Mouse (Mus musculus) neural tube, embryonic 15.5 days (tissue): ENCODE data around the gene B3gat3. TPM values are rescaled to one million over a fixed set of nuclear protein-coding genes. Genes with fewer than 3 reads are reported as not detected.

Experiments used
- ATAC-seq: fragments of 200-750 bp; cut with Nextera tagmentation; 2 replicates; pipeline ENCODE4 v1.8.0; 2017; ENCODE audit warnings: mild to moderate bottlenecking, moderate TSS enrichment, moderate library complexity; ENCODE audit not compliant: low FRiP score
- H3K27ac ChIP-seq: fragments of 300-500 bp; sonication (generic); replicated peaks from 2 replicates; pipeline ENCODE4 v1.5.1; 2015; ENCODE audit warnings: mild to moderate bottlenecking, inconsistent platforms
- H3K27me3 ChIP-seq: fragments of 300-500 bp; sonication (generic); replicated peaks from 2 replicates; pipeline ENCODE4 v1.6.1; 2015; ENCODE audit warnings: inconsistent platforms
- H3K36me3 ChIP-seq: fragments of 300-500 bp; sonication (generic); 2 replicates; pipeline ENCODE4 v1.6.1; 2015; ENCODE audit warnings: inconsistent platforms
- H3K4me1 ChIP-seq: fragments of 300-500 bp; sonication (generic); 2 replicates; pipeline ENCODE4 v1.6.1; 2015; ENCODE audit warnings: inconsistent platforms
- H3K4me2 ChIP-seq: fragments of 300-500 bp; sonication (generic); 2 replicates; pipeline ENCODE4 v1.6.1; 2015; ENCODE audit warnings: inconsistent platforms, mild to moderate bottlenecking, moderate library complexity
- H3K4me3 ChIP-seq: fragments of 300-500 bp; sonication (generic); replicated peaks from 2 replicates; pipeline ENCODE4 v1.5.1; 2015; ENCODE audit warnings: mild to moderate bottlenecking, inconsistent platforms
- H3K9ac ChIP-seq: fragments of 300-500 bp; sonication (generic); replicated peaks from 2 replicates; pipeline ENCODE4 v1.6.1; 2015; ENCODE audit warnings: mild to moderate bottlenecking, inconsistent platforms
- H3K9me3 ChIP-seq: fragments of 300-500 bp; sonication (generic); replicated peaks from 2 replicates; pipeline ENCODE4 v1.6.1; 2016; ENCODE audit warnings: inconsistent platforms
- WGBS: fragments of 180-500 bp; shearing (Covaris S2); methylation state at CpG from one replicate; pipeline ENCODE4 v1.1.7; 2015; ENCODE audit warnings: mixed read lengths; 5-methylcytosine and 5-hydroxymethylcytosine counted together
- polyA plus RNA-seq: library from polyadenylated mRNA; unstranded; fragments of >200 nt; fragmentation: Nextera tagmentation; extraction: Ambion mirVana; gene quantifications from 2 replicates; pipeline ENCODE4 v1.2.1, GENCODE M21; 2015

B3gat3 gene
- polyA plus RNA-seq, 1 experiment from 2014 or later = 89.1 TPM

- no peak for ATAC-seq
- H3K4me2 ChIP-seq = no peak overlapping the region
- 96% methylated on average over 7 of the region's 7 CpGs for WGBS
- H3K27me3 ChIP-seq = no peaks in the 10 kb centered on the region
- peaks cover 34% of the 10 kb centered on the region for H3K4me1 ChIP-seq
- no peak overlapping the region for H3K4me3 ChIP-seq
- no peak overlapping the region for H3K9ac ChIP-seq
- H3K27ac ChIP-seq = no peak overlapping the region
- no peaks in the 10 kb centered on the region for H3K9me3 ChIP-seq
- H3K36me3 ChIP-seq = peaks cover 72% of the 10 kb centered on the region
These were observed 26.8 kb downstream of the B3gat3 start for GRCm38 (mm10) chr19:8946929-8947328.

DNA sequence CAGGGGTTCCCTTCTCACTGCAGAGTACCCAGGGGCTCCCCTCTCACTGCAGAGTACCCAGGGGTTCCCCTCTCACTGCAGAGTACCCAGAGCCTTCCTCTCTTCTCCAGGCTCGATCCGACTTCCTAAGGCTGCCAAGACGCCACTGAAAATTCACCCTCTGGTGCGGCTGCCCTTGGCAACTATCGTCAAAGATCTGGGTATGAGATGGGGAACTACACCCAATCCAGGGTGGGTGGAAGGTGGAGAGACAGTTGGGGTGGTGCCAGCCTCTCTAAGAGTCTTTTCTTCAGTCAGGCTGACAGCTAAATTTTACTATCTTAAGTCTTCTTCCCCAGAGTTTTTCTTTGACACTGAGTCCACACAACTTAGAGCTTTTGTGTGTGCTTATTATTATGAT, 30.0 kb downstream of the B3gat3 start:
- Histone ChIP-seq H3K4me1 (peaks cover 33% of the 10 kb centered on the region), H3K9me3 (no peaks in the 10 kb centered on the region), H3K36me3 (peaks cover 65% of the 10 kb centered on the region), H3K4me2 (no peak overlapping the region), H3K27ac (no peak overlapping the region), H3K9ac (no peak overlapping the region), H3K4me3 (no peak overlapping the region), H3K27me3 (no peaks in the 10 kb centered on the region)
- ATAC-seq = no peak
- whole genome bisulfite sequencing = 89% methylated on average over 5 of the region's 5 CpGs

GRCm38 (mm10) chr19:8952241-8952640, 32.1 kb downstream of the B3gat3 start:
- H3K9ac ChIP-seq = peak overlapping the region; percentile 47; the same call in 1 of the 2 replicates
- H3K36me3 ChIP-seq = peaks cover 55% of the 10 kb centered on the region

DNA sequence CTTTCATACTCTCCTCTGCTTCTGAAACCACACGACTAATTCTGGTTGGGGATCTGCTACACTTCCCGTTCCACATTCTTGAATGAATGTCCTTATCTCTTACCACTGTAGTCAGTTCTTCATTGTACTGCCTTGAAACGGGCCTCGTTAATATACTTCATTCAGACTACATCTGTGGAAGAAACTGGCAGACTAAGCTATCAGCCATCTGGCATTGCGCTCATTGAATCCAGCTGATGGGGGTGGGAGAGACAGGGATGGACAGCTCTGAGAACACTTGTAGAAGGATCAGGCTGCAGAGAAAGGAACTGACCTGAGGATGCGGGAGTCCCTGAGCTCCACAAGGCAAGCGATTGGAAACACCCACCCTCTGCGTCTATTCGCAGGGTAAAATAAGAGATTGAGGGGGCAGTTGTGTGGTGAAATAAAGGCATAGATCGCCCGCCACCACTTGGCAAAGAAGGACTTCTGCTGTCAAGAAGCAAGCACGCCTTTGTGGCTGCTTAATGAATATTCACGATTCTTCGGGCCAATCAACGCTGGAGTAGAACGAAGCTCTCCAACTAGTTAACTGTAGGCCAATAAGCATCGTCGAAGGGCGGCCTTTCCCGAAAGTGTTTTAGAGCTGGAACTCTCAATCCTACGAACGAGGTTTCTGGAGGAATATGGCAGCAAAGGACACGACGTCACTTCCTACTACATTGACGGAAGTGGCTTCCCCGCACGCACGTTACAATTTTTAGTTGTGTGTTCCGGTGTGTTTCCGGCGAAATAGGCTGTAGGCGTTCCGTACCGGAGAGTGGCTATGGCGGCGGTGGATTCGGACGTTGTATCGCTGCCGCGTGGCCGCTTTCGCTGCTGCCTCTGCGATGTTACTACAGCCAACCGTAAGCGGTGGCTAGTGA, 33.2 kb downstream of the B3gat3 start, which contains the start of gene Tut1:
TSS of gene Tut1 (plus strand) at position 713 of the 905 bp plus-strand sequence.
- H3K27ac ChIP-seq = peak within 1 kb of the TSS; percentile 88
- H3K36me3 ChIP-seq = peaks cover 51% of the 10 kb centered on the region
- ATAC-seq = peak; percentile 94
- WGBS = 3% methylated on average over 46 of the region's 46 CpGs
- H3K27me3 ChIP-seq = no peaks in the 10 kb centered on the region
- H3K9me3 ChIP-seq = no peaks in the 10 kb centered on the region
- H3K9ac ChIP-seq = peak within 1 kb of the TSS; percentile 67
- peak within 1 kb of the TSS; percentile 62 for H3K4me3 ChIP-seq
- peaks cover 39% of the 10 kb centered on the region for H3K4me1 ChIP-seq
- H3K4me2 ChIP-seq = peak within 1 kb of the TSS; percentile 71

More at GRCm38 (mm10) chr19:8952241-8952640, 32.1 kb downstream of the B3gat3 start:
- H3K9me3 ChIP-seq = no peaks in the 10 kb centered on the region
- H3K27ac ChIP-seq = peak overlapping the region; percentile 88; the same call in 1 of the 2 replicates
- no peak overlapping the region for H3K4me2 ChIP-seq
- H3K4me3 ChIP-seq = no peak overlapping the region
- no peak for ATAC-seq
- WGBS = 84% methylated on average over 9 of the region's 9 CpGs
- H3K27me3 ChIP-seq = no peaks in the 10 kb centered on the region
- H3K4me1 ChIP-seq = peaks cover 39% of the 10 kb centered on the region

DNA sequence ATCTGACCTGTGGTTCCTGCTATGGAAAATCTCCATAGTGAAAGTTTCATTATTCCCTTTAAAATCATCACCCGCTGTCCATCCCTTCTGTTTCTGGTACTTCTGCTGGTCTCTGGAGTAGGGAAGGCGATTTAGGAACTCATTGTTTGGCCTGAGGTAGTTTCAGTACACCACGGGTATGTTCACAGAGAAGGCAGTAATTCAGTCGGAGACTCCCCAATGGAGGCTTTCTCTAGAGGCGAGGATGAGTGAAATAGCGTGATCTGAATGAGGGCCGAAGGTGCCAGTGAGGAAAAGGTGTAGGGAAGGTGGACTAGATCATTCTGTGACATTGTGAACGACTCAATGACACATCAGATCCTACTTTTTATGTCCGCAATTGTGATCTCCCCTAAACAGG, 34.0 kb downstream of the B3gat3 start:
- Histone ChIP-seq H3K27ac (peak overlapping the region; percentile 79), H3K4me1 (peaks cover 39% of the 10 kb centered on the region), H3K4me3 (peak overlapping the region; percentile 62), H3K36me3 (peaks cover 49% of the 10 kb centered on the region), H3K9me3 (no peaks in the 10 kb centered on the region), H3K4me2 (peak overlapping the region; percentile 66), H3K9ac (peak overlapping the region; percentile 67), H3K27me3 (no peaks in the 10 kb centered on the region)
- ATAC-seq = no peak
- WGBS = 5% methylated on average over 9 of the region's 9 CpGs

- Histone ChIP-seq H3K27ac (no peak overlapping the region), H3K27me3 (no peaks in the 10 kb centered on the region), H3K9me3 (no peaks in the 10 kb centered on the region), H3K4me1 (peaks cover 15% of the 10 kb centered on the region), H3K4me3 (no peak overlapping the region), H3K4me2 (no peak overlapping the region), H3K9ac (no peak overlapping the region), H3K36me3 (peaks cover 78% of the 10 kb centered on the region)
- WGBS = 96% methylated on average over 2 of the region's 2 CpGs
- ATAC-seq = no peak
These were observed 42.1 kb downstream of the B3gat3 start for GRCm38 (mm10) chr19:8962256-8962655.

DNA sequence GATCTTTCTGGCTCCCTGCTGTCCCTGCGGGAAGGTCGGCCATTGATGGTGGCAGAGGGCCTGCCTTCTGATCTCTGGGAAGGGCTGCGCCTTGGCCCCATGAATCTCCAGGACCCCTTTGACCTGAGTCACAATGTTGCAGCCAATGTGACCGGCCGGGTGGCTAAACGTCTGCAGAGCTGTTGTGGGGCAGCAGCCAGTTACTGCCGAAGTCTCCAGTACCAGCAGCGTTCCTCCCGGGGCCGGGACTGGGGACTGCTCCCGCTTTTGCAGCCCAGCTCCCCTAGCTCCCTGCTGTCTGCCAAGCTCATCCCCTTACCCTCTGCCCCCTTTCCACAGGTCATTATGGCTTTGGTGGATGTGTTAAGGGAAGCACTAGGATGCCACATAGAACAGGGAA, 44.9 kb downstream of the B3gat3 start:
- Histone ChIP-seq H3K4me2 (no peak overlapping the region), H3K4me1 (peaks cover 31% of the 10 kb centered on the region), H3K4me3 (no peak overlapping the region), H3K9me3 (no peaks in the 10 kb centered on the region), H3K9ac (no peak overlapping the region), H3K27ac (no peak overlapping the region), H3K27me3 (no peaks in the 10 kb centered on the region), H3K36me3 (peaks cover 71% of the 10 kb centered on the region)
- 89% methylated on average over 11 of the region's 11 CpGs for whole genome bisulfite sequencing
- no peak for ATAC-seq

GRCm38 (mm10) chr19:8965771-8966170, 45.6 kb downstream of the B3gat3 start:
- Histone ChIP-seq H3K9ac (peak overlapping the region; percentile 32), H3K9me3 (no peaks in the 10 kb centered on the region), H3K4me2 (peak overlapping the region; percentile 79), H3K36me3 (peaks cover 71% of the 10 kb centered on the region), H3K4me1 (peaks cover 31% of the 10 kb centered on the region), H3K27me3 (no peaks in the 10 kb centered on the region), H3K4me3 (peak overlapping the region; percentile 66; the same call in 1 of the 2 replicates), H3K27ac (peak overlapping the region; percentile 83; the same call in 1 of the 2 replicates)
- ATAC-seq = no peak
- 82% methylated on average over 8 of the region's 8 CpGs for WGBS

DNA sequence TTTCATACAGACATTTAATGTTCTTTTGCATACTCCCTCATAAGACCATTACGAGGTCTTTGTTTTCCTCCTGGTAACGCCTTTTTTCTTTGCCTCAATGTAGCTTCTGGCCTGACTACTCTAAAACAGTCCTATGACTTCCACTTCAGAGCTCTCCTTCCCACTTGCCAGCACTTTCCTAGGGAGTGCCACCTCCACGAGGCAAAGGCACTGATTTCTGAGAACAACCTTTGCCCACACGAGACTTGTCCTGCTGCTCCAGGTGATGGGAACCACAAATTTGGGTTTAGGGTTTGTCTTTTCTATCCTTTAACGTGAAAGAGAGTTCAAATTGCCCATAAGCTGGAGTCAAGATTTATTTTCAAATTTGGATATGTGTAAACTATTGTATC, 46.0 kb downstream of the B3gat3 start:
- peak overlapping the region; percentile 79 for H3K4me2 ChIP-seq
- peak overlapping the region; percentile 46 for H3K9ac ChIP-seq
- H3K4me3 ChIP-seq = peak overlapping the region; percentile 66
- no peaks in the 10 kb centered on the region for H3K9me3 ChIP-seq
- peak overlapping the region; percentile 83 for H3K27ac ChIP-seq
- WGBS = 42% methylated on average over 5 of the region's 5 CpGs
- H3K4me1 ChIP-seq = peaks cover 31% of the 10 kb centered on the region
- peaks cover 71% of the 10 kb centered on the region for H3K36me3 ChIP-seq
- H3K27me3 ChIP-seq = no peaks in the 10 kb centered on the region
- no peak for ATAC-seq

- peaks cover 71% of the 10 kb centered on the region for H3K36me3 ChIP-seq
These were observed 46.6 kb downstream of the B3gat3 start, which contains the start of gene Eef1g for GRCm38 (mm10) chr19:8966590-8967372. Gene Eef1g (plus strand): TSS chr19:8967041.

DNA sequence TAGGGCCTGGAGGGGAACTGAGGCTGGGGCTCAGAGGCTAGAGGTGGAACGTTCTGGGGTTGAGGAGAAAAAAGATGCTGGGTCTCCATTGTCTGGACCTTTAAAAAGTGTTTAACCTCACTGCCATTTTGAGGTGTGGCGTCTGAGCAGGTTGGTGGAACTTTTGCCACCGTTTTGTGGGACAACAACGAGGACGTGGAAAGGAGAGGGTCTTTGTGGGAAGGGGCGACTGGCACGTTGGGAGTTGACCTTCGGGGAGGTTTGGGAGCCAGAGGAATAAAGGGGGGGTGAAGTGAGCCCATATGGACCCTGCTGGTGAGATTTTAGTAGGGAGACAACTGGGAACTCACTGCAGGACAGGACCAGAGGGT, 47.2 kb downstream of the B3gat3 start:
- peak; percentile 25 for ATAC-seq
- Histone ChIP-seq H3K36me3 (peaks cover 72% of the 10 kb centered on the region), H3K27ac (peak overlapping the region; percentile 86), H3K9ac (peak overlapping the region; percentile 89), H3K4me2 (peak overlapping the region; percentile 79), H3K4me3 (peak overlapping the region; percentile 66), H3K27me3 (no peaks in the 10 kb centered on the region), H3K9me3 (no peaks in the 10 kb centered on the region), H3K4me1 (peaks cover 31% of the 10 kb centered on the region)
- WGBS = 0% methylated on average over 8 of the region's 8 CpGs

More at GRCm38 (mm10) chr19:8966590-8967372, 46.6 kb downstream of the B3gat3 start, which contains the start of gene Eef1g:
- peaks cover 31% of the 10 kb centered on the region for H3K4me1 ChIP-seq
- WGBS = under 1% methylated on average over 52 of the region's 52 CpGs
- peak within 1 kb of the TSS; percentile 86 for H3K27ac ChIP-seq
- H3K9ac ChIP-seq = peak within 1 kb of the TSS; percentile 89
- H3K4me2 ChIP-seq = peak within 1 kb of the TSS; percentile 79
- H3K9me3 ChIP-seq = no peaks in the 10 kb centered on the region
- H3K27me3 ChIP-seq = no peaks in the 10 kb centered on the region
- peak; percentile 98 for ATAC-seq
- H3K4me3 ChIP-seq = peak within 1 kb of the TSS; percentile 66
